Mouse (Mus musculus): Measurements from ENCODE around the gene Tcta.
"Not testable (repeated sequence)": the region's sequence is repeated elsewhere in the genome, so short reads cannot be mapped to it uniquely, and the experiment has no call there.

The Tcta gene

DNA sequence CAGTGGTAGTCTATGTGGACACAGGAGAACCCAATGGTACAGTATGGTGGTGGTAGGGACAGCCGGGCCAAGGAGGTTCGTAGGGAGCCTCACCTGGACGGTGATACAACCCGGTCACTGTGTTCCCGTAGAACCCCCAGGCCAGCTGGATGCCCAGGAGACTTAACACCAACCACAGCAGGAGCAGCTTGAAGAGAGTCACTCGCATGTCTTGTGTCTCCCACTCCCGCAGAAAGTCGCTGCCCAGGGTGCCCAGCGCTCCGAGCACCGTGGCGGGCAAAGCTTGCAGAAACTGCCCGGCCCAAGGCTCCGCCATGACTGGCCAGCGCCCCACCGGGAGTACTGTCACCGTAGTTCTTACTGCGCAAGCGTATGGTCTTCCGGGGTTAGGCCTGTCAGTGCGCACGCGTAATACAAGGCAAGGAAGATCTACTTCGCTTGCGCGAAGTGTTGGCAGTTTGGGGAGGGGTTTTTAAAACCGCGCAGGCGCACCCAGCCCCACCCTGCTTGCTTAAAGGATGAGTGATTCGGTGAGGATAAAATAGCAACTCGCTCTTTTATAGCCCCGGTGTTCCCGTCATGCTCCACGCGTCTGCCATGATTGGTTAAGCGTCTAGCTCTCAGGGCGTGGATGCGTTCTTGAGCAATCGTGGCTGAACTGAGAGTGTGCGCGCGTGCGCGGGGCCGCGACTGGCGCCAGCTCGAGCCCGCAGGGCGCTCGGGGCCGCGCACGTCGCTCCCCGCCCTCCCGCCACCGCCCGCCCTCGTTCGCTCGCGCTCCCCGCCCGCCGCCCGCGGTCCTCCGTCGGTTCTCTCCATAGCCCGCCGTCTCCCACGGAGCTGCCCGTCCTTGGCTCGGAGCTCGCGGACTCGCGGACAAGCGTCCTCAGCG is at the start of gene Tcta, which contains the start of gene Rhoa:
TSS of gene Tcta (minus strand) at position 532 of the 892 bp plus-strand sequence.
TSS of gene Rhoa (plus strand) at position 501 of the 892 bp plus-strand sequence.
- in situ Hi-C loops (cut with MseI, MboI): no loop called here

DNA sequence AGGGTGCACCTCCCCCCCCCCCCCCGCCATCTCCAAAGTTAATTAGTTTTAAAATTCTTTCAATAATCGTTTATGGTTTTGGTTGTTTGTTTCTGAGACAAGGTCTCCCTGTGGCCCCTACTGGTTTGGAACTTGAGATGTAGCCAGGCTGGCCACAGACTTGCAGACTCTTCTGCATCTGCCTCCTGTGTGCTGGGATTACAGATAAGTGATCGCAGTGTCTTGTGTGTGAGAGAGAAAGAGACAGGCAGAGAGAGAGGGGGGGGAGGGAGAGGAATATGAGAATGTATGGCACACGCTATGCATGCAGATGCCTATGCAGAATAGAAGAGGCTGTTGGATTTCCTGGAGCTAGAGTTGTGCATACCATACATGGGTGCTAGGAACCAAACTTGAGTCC is 43.8 kb upstream of the Tcta start:
- in situ Hi-C loops (cut with MseI, MboI): no loop called here

- in situ Hi-C loops (cut with MseI, MboI): no loop called here
Measured at GRCm38 (mm10) chr9:108348290-108348680, 42.3 kb upstream of the Tcta start.

GRCm38 (mm10) chr9:108347540-108348289 is 41.8 kb upstream of the Tcta start, which contains the start of gene Usp4:
Usp4 (plus strand) TSS chr9:108347853.
- in situ Hi-C loops (cut with MseI, MboI): no loop called here

DNA sequence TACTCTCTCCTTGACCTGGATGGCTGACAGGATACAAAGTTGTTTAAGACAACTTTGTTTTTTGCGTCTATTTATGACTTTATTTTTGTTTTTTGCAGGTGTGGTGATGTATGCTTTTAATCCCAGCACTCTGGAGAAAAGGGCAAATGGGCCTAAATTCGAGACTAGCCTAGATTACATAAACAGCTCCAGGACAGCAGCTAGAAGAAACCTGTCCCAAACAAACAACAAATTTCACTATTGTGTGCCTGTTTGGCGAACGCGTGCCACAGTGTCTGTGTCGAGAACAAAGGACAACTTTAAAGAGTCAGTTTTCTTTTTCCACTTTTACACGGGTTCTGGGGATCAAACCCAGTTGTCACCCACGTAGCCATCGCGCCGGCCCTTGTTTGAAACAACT is 41.1 kb upstream of the Tcta start:
- in situ Hi-C loops (cut with MseI, MboI): no loop called here

DNA sequence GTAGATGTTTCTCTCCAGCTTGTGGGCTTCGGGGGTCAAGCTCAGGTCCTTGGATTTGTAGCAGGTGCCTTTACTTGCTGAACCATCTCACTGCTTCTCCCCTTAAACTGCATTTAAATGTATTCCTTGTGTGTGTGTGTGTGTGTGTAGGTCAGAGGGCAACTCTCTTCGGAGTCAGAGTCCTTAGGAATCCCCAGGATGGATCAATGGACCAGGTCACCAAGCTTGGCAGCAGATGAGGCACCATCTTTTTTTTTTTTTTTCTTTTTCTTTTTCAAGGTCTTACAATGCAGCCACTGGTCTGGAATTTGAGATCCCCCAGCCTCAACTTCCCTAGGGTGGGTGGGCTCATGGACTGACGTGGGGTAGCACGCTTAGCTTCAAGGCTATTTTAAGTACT is 38.5 kb upstream of the Tcta start:
- in situ Hi-C loops (cut with MseI, MboI): no loop called here

GRCm38 (mm10) chr9:108343835-108344234 is 37.9 kb upstream of the Tcta start:
- in situ Hi-C loops (cut with MseI, MboI): no loop called here

GRCm38 (mm10) chr9:108343331-108343730 is 37.4 kb upstream of the Tcta start:
- in situ Hi-C loops (cut with MseI, MboI): no loop called here

GRCm38 (mm10) chr9:108342301-108342831 is 36.4 kb upstream of the Tcta start:
- in situ Hi-C loops (cut with MseI, MboI): no loop called here

DNA sequence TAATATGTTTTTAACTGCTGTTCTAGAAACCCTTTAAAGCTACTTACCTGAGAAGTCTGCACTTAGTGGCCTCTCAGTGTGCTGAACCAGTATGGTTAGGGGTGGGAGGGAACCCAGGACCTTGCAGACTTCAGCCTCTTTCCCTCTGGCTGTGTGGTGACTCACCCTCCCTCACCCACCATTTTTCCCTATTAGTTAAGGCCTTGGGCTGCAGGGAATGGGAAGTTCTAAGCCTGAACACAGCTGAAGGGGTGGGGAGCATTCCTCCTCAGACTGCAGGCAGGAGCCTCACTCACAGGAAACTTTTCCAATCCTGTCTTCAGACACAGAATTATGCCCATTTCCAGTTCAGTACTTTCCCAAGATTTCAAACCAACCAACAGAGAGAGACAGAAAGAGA is 35.8 kb upstream of the Tcta start:
- in situ Hi-C loops (cut with MseI, MboI): no loop called here

DNA sequence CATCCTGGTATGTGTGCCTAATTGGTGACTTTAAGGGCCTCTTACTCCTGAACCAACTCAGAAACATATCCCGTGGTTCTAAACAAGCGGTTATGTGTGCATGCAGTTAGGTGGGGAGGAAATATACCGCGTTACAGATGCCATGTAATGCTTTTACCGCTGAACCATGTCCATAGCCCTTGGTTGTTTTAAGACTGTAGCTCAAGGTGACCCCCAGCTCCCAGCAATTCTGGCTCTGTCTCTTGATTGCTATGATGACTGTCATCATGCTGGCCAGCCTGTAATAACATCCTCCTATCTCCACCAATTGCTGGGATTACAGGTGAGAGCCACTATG is 35.1 kb upstream of the Tcta start:
- in situ Hi-C loops (cut with MseI, MboI): no loop called here

- in situ Hi-C loops (cut with MseI, MboI): no loop called here
Measured at GRCm38 (mm10) chr9:108340258-108341138, 34.5 kb upstream of the Tcta start.

DNA sequence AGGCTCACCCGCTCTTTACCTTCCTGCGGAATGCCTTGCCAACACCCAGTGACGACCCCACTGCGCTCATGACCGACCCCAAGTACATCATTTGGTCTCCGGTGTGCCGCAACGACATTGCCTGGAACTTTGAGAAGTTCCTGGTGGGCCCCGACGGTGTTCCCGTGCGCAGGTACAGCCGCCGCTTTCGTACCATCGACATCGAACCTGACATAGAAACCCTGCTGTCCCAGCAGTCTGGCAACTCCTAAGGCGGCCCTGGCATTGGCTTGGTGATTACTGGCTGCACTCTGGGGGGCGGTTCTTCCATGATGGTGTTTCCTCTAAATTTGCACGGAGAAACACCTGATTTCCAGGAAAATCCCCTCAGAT is 33.9 kb upstream of the Tcta start:
- in situ Hi-C loops (cut with MseI, MboI): no loop called here

- in situ Hi-C loops (cut with MseI, MboI): no loop called here
Measured at GRCm38 (mm10) chr9:108338886-108339781, 33.2 kb upstream of the Tcta start, which contains the start of gene Gpx1. Gpx1 (plus strand) TSS chr9:108338903.

DNA sequence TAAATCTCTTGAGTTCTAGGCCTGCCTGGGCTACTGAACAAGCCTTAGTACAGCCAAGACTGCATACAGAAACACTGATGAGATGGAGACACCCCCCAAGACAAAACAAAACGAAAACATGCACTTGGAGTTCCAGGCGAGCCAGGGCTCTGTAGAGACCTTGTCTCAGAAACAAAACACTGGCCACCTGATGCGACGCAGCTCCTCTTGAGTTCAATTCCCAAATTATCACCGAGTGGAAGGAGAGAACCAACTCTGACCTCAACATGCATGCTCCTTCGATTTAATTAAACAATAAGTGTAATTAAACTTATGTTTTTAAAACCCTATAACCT is 32.6 kb upstream of the Tcta start:
- in situ Hi-C loops (cut with MseI, MboI): no loop called here

DNA sequence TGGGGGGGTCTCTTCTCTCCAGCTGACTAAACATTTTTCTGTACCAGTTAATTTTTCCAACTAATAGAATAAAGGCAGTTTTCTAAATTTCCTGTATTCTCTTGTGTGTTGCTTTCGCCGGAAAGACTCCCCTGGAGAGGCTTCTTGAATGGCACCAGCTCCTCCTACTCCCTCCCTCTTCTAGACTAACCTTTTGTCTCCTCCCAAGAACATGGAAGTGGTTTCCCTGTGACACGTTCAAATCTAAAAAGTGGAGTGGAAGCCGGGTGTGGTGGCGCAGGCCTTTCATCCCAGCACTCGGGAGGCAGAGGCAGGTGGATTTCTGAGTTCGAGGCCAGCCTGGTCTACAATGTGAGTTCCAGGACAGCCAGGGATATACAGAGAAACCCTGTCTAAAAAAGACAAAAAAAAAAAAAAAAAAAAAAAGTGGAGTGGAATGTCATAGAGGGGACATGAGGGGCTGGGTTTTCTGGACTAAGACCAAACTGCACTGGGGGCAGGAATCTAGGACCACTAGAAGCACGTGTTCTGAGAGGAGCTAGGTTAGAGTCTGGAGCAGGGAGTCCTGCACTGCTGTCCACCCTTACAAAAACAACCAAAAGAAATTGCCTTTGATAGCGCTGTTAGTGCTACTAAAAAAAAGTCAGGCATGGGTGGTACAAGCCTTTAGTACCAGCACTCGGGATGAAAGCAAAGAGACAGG is 32.0 kb upstream of the Tcta start:
- in situ Hi-C loops (cut with MseI, MboI): no loop called here

DNA sequence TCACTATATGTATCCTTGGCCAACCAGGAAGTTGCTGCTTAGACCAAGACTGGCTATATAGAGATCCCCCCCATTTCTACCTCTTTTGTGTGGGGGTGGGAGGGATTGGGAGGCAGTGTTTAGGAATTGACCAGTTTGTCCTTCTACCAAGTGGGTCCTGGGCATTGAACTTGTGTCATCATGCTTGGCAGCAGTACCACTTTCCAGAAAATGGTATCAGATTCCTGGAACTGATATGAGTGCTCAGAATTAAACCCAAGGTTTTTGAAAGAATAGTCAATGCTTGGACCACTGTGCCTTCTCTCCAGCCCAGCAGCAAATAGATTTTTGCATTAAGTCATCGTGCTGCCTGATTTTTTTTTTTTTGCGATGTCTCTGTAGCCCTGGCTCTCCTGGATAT is 19.9 kb upstream of the Tcta start:
- in situ Hi-C loops (cut with MseI, MboI): no loop called here

GRCm38 (mm10) chr9:108324784-108325183 is 18.8 kb upstream of the Tcta start:
- in situ Hi-C loops (cut with MseI, MboI): no loop called here

- in situ Hi-C loops (cut with MseI, MboI): not testable (repeated sequence)
Measured at GRCm38 (mm10) chr9:108322054-108322453, 16.1 kb upstream of the Tcta start.

DNA sequence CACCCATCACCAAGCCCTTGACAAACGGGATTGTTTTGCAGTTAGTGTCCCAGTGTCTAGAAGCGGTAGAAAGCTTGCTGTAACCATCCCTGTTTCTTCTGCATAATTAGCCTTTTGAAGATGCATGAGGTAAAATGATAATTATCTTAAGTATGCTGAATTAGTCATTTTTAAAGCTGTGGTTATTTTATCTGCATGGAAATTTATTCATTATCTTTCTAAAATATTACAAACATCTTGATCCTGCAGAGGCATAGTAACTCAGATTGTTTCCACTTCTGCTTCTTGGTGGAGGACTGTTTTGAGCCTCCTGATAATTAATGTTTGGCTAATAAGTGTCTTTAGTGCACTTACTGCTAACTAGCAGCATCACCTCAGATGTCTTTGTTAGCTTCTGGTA is 12.5 kb upstream of the Tcta start:
- in situ Hi-C loops (cut with MseI, MboI): no loop called here

Data from mouse trophoblast stem cell (cell line).